Mouse (Mus musculus) lung, embryonic 16.5 days (tissue): ENCODE measurements around the gene C1rl. TPM values are rescaled to one million over a fixed set of nuclear protein-coding genes. Genes with fewer than 3 reads are reported as not detected.
"Not testable (repeated sequence)": the region's sequence is repeated elsewhere in the genome, so short reads cannot be mapped to it uniquely, and the experiment has no call there.

Source experiments
- ATAC-seq: fragments of 200-750 bp; cut with Nextera tagmentation; 2 replicates; pipeline ENCODE4 v1.8.0; 2017; ENCODE audit warnings: low read depth, mild to moderate bottlenecking, moderate library complexity
- H3K27ac ChIP-seq: fragments of 300-500 bp; sonication (generic); 2 replicates; pipeline ENCODE4 v1.5.1; 2014; ENCODE audit warnings: mild to moderate bottlenecking, control low read depth, low read length
- H3K27me3 ChIP-seq: fragments of 300-500 bp; sonication (generic); 2 replicates; pipeline ENCODE4 v1.6.1; 2014; ENCODE audit warnings: low read depth, low read length, mixed read lengths; ENCODE audit not compliant: control insufficient read depth, insufficient read depth
- H3K36me3 ChIP-seq: fragments of 300-500 bp; sonication (generic); 2 replicates; pipeline ENCODE4 v1.6.1; 2014; ENCODE audit warnings: low read length; ENCODE audit not compliant: control insufficient read depth, insufficient read depth
- H3K4me1 ChIP-seq: fragments of 300-500 bp; sonication (generic); replicated peaks from 2 replicates; pipeline ENCODE4 v1.6.1; 2014; ENCODE audit warnings: low read length, mixed read lengths; ENCODE audit not compliant: control insufficient read depth, insufficient read depth
- H3K4me2 ChIP-seq: fragments of 300-500 bp; sonication (generic); 2 replicates; pipeline ENCODE4 v1.6.1; 2014; ENCODE audit warnings: low read depth, low read length, control low read depth
- H3K4me3 ChIP-seq: fragments of 300-500 bp; sonication (generic); 2 replicates; pipeline ENCODE4 v1.5.1; 2014; ENCODE audit warnings: mild to moderate bottlenecking, low read length, control low read depth
- H3K9ac ChIP-seq: fragments of 300-500 bp; sonication (generic); 2 replicates; pipeline ENCODE4 v1.6.1; 2014; ENCODE audit warnings: low read length, control low read depth
- H3K9me3 ChIP-seq: fragments of 300-500 bp; sonication (generic); 2 replicates; pipeline ENCODE4 v1.6.1; 2016; ENCODE audit warnings: low read length; ENCODE audit not compliant: control insufficient read depth
- WGBS: fragments of 180-500 bp; shearing (Covaris S2); extraction: QIAGEN DNeasy Blood & Tissue Kit; methylation state at CpG from one replicate; pipeline ENCODE4 v1.1.7; 2014; 5-methylcytosine and 5-hydroxymethylcytosine counted together
- polyA plus RNA-seq: library from polyadenylated mRNA; unstranded; fragments of >200 nt; fragmentation: Nextera tagmentation; extraction: Ambion mirVana; gene quantifications from 2 replicates; pipeline ENCODE4 v1.2.1, GENCODE M21; 2015

C1rl gene
- polyA plus RNA-seq, 1 experiment from 2014 or later: 0.68 TPM

DNA sequence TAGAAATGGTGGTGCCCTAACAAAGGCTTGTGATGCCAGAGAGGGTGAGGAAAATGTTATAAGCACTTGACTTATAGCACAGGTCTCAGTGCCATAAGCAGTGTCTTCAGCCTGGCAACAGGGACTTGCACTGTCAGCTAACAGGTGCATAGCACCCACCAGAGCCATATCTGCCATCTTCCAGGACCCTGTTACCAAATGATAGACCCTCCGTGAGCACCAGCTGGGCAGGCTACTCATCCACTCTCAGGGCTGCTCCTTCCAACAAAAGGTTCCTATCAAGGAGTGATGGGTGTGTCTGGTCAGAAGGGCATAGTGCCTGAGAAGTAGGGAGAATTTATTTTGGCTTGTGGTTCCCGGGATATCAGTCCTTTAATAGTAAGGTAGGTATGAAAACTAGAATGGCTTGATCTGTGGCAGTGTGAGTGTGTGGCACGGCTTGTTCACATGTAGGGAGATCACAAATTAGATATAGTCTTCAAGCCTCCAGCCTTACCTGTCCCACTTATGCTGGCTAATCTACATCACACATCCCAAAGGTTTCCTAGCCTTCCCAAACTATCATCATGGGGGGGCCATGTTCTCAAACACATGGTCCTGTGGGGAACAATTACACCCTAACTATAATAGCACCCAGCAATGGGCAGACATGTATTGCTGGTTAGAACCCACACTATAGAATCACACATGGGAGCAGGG is 13.9 kb upstream of the C1rl start:
- no peak overlapping the region for H3K4me3 ChIP-seq
- peaks cover 12% of the 10 kb centered on the region for H3K4me1 ChIP-seq
- H3K27ac ChIP-seq: no peak overlapping the region
- no peaks in the 10 kb centered on the region for H3K36me3 ChIP-seq
- 85% methylated on average over 3 of the region's 3 CpGs for WGBS
- no peaks in the 10 kb centered on the region for H3K27me3 ChIP-seq
- H3K4me2 ChIP-seq: no peak overlapping the region
- ATAC-seq: no peak
- no peaks in the 10 kb centered on the region for H3K9me3 ChIP-seq
- H3K9ac ChIP-seq: no peak overlapping the region

- no peak overlapping the region for H3K4me3 ChIP-seq
- 72% methylated on average over 3 of the region's 3 CpGs for WGBS
- no peaks in the 10 kb centered on the region for H3K36me3 ChIP-seq
- no peaks in the 10 kb centered on the region for H3K9me3 ChIP-seq
- no peak overlapping the region for H3K4me2 ChIP-seq
- H3K27me3 ChIP-seq: no peaks in the 10 kb centered on the region
- H3K9ac ChIP-seq: no peak overlapping the region
- H3K4me1 ChIP-seq: peaks cover 12% of the 10 kb centered on the region
- H3K27ac ChIP-seq: no peak overlapping the region
- ATAC-seq: no peak
These were observed 13.4 kb upstream of the C1rl start for GRCm38 (mm10) chr6:124479573-124479930.

- no peaks in the 10 kb centered on the region for H3K27me3 ChIP-seq
- no peak overlapping the region for H3K27ac ChIP-seq
- ATAC-seq: no peak
- H3K36me3 ChIP-seq: no peaks in the 10 kb centered on the region
- H3K4me1 ChIP-seq: peaks cover 15% of the 10 kb centered on the region
- no peak overlapping the region for H3K4me2 ChIP-seq
- no peak overlapping the region for H3K4me3 ChIP-seq
- no peaks in the 10 kb centered on the region for H3K9me3 ChIP-seq
- WGBS: 53% methylated on average over 4 of the region's 4 CpGs
- no peak overlapping the region for H3K9ac ChIP-seq
These were observed 12.6 kb upstream of the C1rl start for GRCm38 (mm10) chr6:124480295-124480694.

DNA sequence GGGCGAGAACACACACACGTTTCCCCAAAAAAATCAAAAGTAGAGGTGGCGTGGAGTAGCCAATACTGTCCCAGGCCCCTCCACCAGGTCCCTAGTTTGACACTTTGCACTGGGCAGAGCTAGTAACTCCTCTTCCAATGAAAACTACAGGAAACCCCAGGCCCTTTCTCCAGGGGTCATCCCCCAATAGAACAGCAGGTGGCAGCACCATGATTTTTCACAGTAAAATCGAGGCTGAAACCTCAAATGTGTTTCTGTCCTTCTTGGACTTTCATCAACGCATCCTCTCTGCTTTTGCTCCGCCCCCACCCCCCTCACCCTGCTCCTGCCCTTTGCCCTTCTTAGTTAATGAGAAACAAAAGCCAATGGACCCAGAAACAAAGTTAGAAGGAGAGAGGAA is 11.3 kb upstream of the C1rl start:
- WGBS: 33% methylated on average over 6 of the region's 6 CpGs
- no peak for ATAC-seq

GRCm38 (mm10) chr6:124483831-124484230 is 9.1 kb upstream of the C1rl start:
- ATAC-seq, H3K9ac ChIP-seq, H3K27ac ChIP-seq, H3K36me3 ChIP-seq, H3K27me3 ChIP-seq, H3K4me1 ChIP-seq, H3K4me3 ChIP-seq, H3K9me3 ChIP-seq, H3K4me2 ChIP-seq: not testable (repeated sequence)
- 78% methylated on average over 3 of the region's 3 CpGs for WGBS

More for the DNA sequence above, 11.3 kb upstream of the C1rl start:
- Histone ChIP-seq H3K9me3 (no peaks in the 10 kb centered on the region), H3K9ac (no peak overlapping the region), H3K4me2 (no peak overlapping the region), H3K27me3 (no peaks in the 10 kb centered on the region), H3K27ac (no peak overlapping the region), H3K4me1 (peaks cover 15% of the 10 kb centered on the region), H3K4me3 (no peak overlapping the region), H3K36me3 (no peaks in the 10 kb centered on the region)

DNA sequence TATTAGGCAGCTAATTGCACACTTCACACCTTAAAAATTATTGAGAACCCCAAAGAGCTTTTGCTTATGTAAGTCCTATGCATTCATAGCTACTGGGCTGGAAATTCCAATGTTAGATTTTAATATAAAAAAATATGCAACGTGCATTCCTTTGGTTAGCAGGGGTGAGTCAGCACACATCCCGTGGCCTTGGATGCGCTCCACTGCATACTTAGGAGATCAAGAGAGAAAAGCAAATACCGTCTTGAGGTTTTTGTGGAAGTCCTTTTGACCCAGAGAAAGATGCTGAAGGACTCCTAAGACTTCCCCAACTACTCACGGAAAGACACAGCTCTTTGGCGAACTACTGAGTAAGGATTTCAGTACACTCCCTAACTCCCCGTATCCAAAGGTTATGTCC is 8.1 kb upstream of the C1rl start:
- H3K9me3 ChIP-seq: no peaks in the 10 kb centered on the region
- H3K9ac ChIP-seq: no peak overlapping the region
- no peak overlapping the region for H3K4me2 ChIP-seq
- H3K27me3 ChIP-seq: no peaks in the 10 kb centered on the region
- H3K4me1 ChIP-seq: peaks cover 3% of the 10 kb centered on the region; the same call in 1 of the 2 replicates
- H3K36me3 ChIP-seq: no peaks in the 10 kb centered on the region
- 60% methylated on average over 7 of the region's 7 CpGs for WGBS
- no peak overlapping the region for H3K27ac ChIP-seq
- H3K4me3 ChIP-seq: no peak overlapping the region
- ATAC-seq: no peak

DNA sequence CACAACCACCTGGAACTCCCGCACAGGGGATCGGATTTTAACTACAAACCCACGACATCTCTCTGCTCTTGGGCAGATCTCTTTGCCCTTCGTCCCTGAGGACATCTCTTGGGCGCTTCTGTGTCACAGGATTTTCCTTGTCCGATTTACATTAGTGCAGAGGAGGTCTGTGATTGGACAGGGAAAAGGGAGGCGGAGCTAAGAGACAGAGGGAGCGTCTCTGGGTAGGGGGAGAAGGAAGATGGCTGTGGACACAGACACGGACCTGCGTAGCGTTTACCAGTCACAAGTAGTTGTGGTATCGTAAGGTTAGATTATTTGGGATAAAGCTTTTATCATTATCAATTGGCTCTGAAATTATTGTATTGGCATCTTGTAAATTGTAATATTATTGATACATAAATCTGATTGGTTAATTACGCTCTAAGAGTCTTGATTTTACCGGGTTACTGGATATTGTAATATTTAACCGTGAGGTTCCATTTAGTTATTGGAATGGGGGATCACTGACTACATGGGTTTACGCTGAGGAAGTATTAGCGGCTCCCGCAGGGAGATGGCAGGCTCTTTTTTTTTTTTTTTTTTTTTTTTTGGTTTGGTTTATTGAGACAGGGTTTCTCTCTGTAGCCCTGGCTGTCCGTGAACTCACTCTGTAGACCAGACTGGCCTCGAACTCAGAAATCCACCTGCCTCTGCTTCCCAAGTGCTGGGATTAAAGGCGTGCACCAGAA is 7.3 kb upstream of the C1rl start:
- Histone ChIP-seq H3K4me2 (peak overlapping the region; percentile 31), H3K4me3 (peak overlapping the region; percentile 16; the same call in 1 of the 2 replicates), H3K27me3 (no peaks in the 10 kb centered on the region), H3K9me3 (no peaks in the 10 kb centered on the region), H3K27ac (no peak overlapping the region), H3K4me1 (peaks cover 3% of the 10 kb centered on the region; the same call in 1 of the 2 replicates), H3K36me3 (no peaks in the 10 kb centered on the region), H3K9ac (no peak overlapping the region)
- peak; percentile 56; the same call in 1 of the 2 replicates for ATAC-seq
- WGBS: 33% methylated on average over 21 of the region's 21 CpGs

- Histone ChIP-seq H3K9ac (no peak overlapping the region), H3K27ac (no peak overlapping the region), H3K36me3 (no peaks in the 10 kb centered on the region), H3K4me3 (no peak overlapping the region), H3K4me2 (no peak overlapping the region), H3K27me3 (no peaks in the 10 kb centered on the region), H3K4me1 (peaks cover 3% of the 10 kb centered on the region; the same call in 1 of the 2 replicates), H3K9me3 (no peaks in the 10 kb centered on the region)
- WGBS: 34% methylated on average over 2 of the region's 2 CpGs
- ATAC-seq: no peak
These were observed 5.4 kb upstream of the C1rl start for GRCm38 (mm10) chr6:124487509-124487908.

GRCm38 (mm10) chr6:124488952-124489351 is 4.0 kb upstream of the C1rl start:
- no peak overlapping the region for H3K27ac ChIP-seq
- H3K36me3 ChIP-seq: no peaks in the 10 kb centered on the region
- no peak for ATAC-seq
- H3K9me3 ChIP-seq: no peaks in the 10 kb centered on the region
- WGBS: 74% methylated on average over 4 of the region's 4 CpGs
- no peaks in the 10 kb centered on the region for H3K27me3 ChIP-seq
- no peak overlapping the region for H3K4me2 ChIP-seq
- H3K4me1 ChIP-seq: peaks cover 3% of the 10 kb centered on the region; the same call in 1 of the 2 replicates
- H3K9ac ChIP-seq: no peak overlapping the region
- H3K4me3 ChIP-seq: no peak overlapping the region
